Mouse (Mus musculus): ENCODE measurements around the gene Polr3gl. TPM values are rescaled to one million over a fixed set of nuclear protein-coding genes. Genes with fewer than 3 reads are reported as not detected.
A peak's percentile ranks its signal among the peaks of the same experiment; 100 is the strongest.

Gene Polr3gl
- polyA plus RNA-seq, 1 experiment from 2014 or later, result 36.7 TPM

- peak; percentile 75; the same call in 1 of the 2 replicates for ATAC-seq
- Histone ChIP-seq H3K4me2 (ENCODE audit: low read length) (peak overlapping the region; percentile 10; the same call in 1 of the 2 replicates), H3K27me3 (ENCODE audit: control insufficient read depth, insufficient read depth, low read depth, low read length) (no peaks in the 10 kb centered on the region), H3K27ac (ENCODE audit: low read length) (no peak overlapping the region), H3K9ac (ENCODE audit: low read depth, low read length) (no peak overlapping the region), H3K9me3 (replicated peaks; ENCODE audit: control insufficient read depth, low read length, poor library complexity, severe bottlenecking) (no peaks in the 10 kb centered on the region), H3K4me3 (ENCODE audit: low read depth, low read length) (no peak overlapping the region), H3K36me3 (ENCODE audit: control insufficient read depth, insufficient read depth, low read length) (no peaks in the 10 kb centered on the region), H3K4me1 (ENCODE audit: control insufficient read depth, insufficient read depth, low read length) (no peaks in the 10 kb centered on the region)
- 6% methylated on average over 14 of the region's 14 CpGs for WGBS
These were observed 46.5 kb downstream of the Polr3gl start for GRCm38 (mm10) chr3:96547389-96547960.

- Histone ChIP-seq H3K4me2 (ENCODE audit: low read length) (no peak overlapping the region), H3K4me1 (ENCODE audit: control insufficient read depth, insufficient read depth, low read length) (no peaks in the 10 kb centered on the region), H3K4me3 (ENCODE audit: low read depth, low read length) (no peak overlapping the region), H3K36me3 (ENCODE audit: control insufficient read depth, insufficient read depth, low read length) (no peaks in the 10 kb centered on the region), H3K9me3 (replicated peaks; ENCODE audit: control insufficient read depth, low read length, poor library complexity, severe bottlenecking) (no peaks in the 10 kb centered on the region), H3K27ac (ENCODE audit: low read length) (no peak overlapping the region), H3K9ac (ENCODE audit: low read depth, low read length) (no peak overlapping the region), H3K27me3 (ENCODE audit: control insufficient read depth, insufficient read depth, low read depth, low read length) (no peaks in the 10 kb centered on the region)
- no peak for ATAC-seq
- 36% methylated on average over 4 of the region's 4 CpGs for WGBS
These were observed 47.1 kb downstream of the Polr3gl start for GRCm38 (mm10) chr3:96546880-96547279.

GRCm38 (mm10) chr3:96545565-96545964 lies 48.4 kb downstream of the Polr3gl start:
- no peaks in the 10 kb centered on the region for H3K9me3 ChIP-seq (replicated peaks; ENCODE audit: control insufficient read depth, low read length, poor library complexity, severe bottlenecking)
- no peak for ATAC-seq
- H3K9ac ChIP-seq (ENCODE audit: low read depth, low read length), result no peak overlapping the region
- no peaks in the 10 kb centered on the region for H3K27me3 ChIP-seq (ENCODE audit: control insufficient read depth, insufficient read depth, low read depth, low read length)
- H3K4me3 ChIP-seq (ENCODE audit: low read depth, low read length), result no peak overlapping the region
- no peaks in the 10 kb centered on the region for H3K36me3 ChIP-seq (ENCODE audit: control insufficient read depth, insufficient read depth, low read length)
- 45% methylated on average over 1 of the region's 1 CpGs for WGBS
- no peak overlapping the region for H3K4me2 ChIP-seq (ENCODE audit: low read length)
- H3K4me1 ChIP-seq (ENCODE audit: control insufficient read depth, insufficient read depth, low read length), result no peaks in the 10 kb centered on the region
- H3K27ac ChIP-seq (ENCODE audit: low read length), result no peak overlapping the region

- Histone ChIP-seq H3K4me2 (ENCODE audit: low read length) (no peak overlapping the region), H3K27ac (ENCODE audit: low read length) (no peak overlapping the region), H3K4me1 (ENCODE audit: control insufficient read depth, insufficient read depth, low read length) (no peaks in the 10 kb centered on the region), H3K27me3 (ENCODE audit: control insufficient read depth, insufficient read depth, low read depth, low read length) (no peaks in the 10 kb centered on the region), H3K36me3 (ENCODE audit: control insufficient read depth, insufficient read depth, low read length) (no peaks in the 10 kb centered on the region), H3K4me3 (ENCODE audit: low read depth, low read length) (no peak overlapping the region), H3K9me3 (replicated peaks; ENCODE audit: control insufficient read depth, low read length, poor library complexity, severe bottlenecking) (no peaks in the 10 kb centered on the region), H3K9ac (ENCODE audit: low read depth, low read length) (no peak overlapping the region)
- 91% methylated on average over 11 of the region's 11 CpGs for WGBS
- no peak for ATAC-seq
These were observed 50.6 kb downstream of the Polr3gl start for GRCm38 (mm10) chr3:96543345-96543744.

- 80% methylated on average over 8 of the region's 8 CpGs for WGBS
- Histone ChIP-seq H3K9me3 (replicated peaks; ENCODE audit: control insufficient read depth, low read length, poor library complexity, severe bottlenecking) (no peaks in the 10 kb centered on the region), H3K36me3 (ENCODE audit: control insufficient read depth, insufficient read depth, low read length) (no peaks in the 10 kb centered on the region), H3K9ac (ENCODE audit: low read depth, low read length) (no peak overlapping the region), H3K4me2 (ENCODE audit: low read length) (no peak overlapping the region), H3K4me1 (ENCODE audit: control insufficient read depth, insufficient read depth, low read length) (no peaks in the 10 kb centered on the region), H3K27ac (ENCODE audit: low read length) (no peak overlapping the region), H3K27me3 (ENCODE audit: control insufficient read depth, insufficient read depth, low read depth, low read length) (no peaks in the 10 kb centered on the region), H3K4me3 (ENCODE audit: low read depth, low read length) (no peak overlapping the region)
- ATAC-seq, result no peak
These were observed 51.4 kb downstream of the Polr3gl start for GRCm38 (mm10) chr3:96542554-96542953.

GRCm38 (mm10) chr3:96541328-96542078 lies 52.5 kb downstream of the Polr3gl start:
- 0 out of 2 replicates have a peak overlapping the region, but pooled peaks have one; percentile 30 for H3K9ac ChIP-seq (ENCODE audit: low read depth, low read length)
- no peaks in the 10 kb centered on the region for H3K36me3 ChIP-seq (ENCODE audit: control insufficient read depth, insufficient read depth, low read length)
- no peaks in the 10 kb centered on the region for H3K4me1 ChIP-seq (ENCODE audit: control insufficient read depth, insufficient read depth, low read length)
- H3K27me3 ChIP-seq (ENCODE audit: control insufficient read depth, insufficient read depth, low read depth, low read length), result no peaks in the 10 kb centered on the region
- H3K27ac ChIP-seq (ENCODE audit: low read length), result no peak overlapping the region
- WGBS, result 18% methylated on average over 14 of the region's 14 CpGs
- ATAC-seq, result peak; percentile 48; the same call in 1 of the 2 replicates
- no peaks in the 10 kb centered on the region for H3K9me3 ChIP-seq (replicated peaks; ENCODE audit: control insufficient read depth, low read length, poor library complexity, severe bottlenecking)
- no peak overlapping the region for H3K4me3 ChIP-seq (ENCODE audit: low read depth, low read length)
- H3K4me2 ChIP-seq (ENCODE audit: low read length), result no peak overlapping the region

GRCm38 (mm10) chr3:96540740-96541139 lies 53.2 kb downstream of the Polr3gl start:
- Histone ChIP-seq H3K4me1 (ENCODE audit: control insufficient read depth, insufficient read depth, low read length) (no peaks in the 10 kb centered on the region), H3K9ac (ENCODE audit: low read depth, low read length) (no peak overlapping the region), H3K27me3 (ENCODE audit: control insufficient read depth, insufficient read depth, low read depth, low read length) (no peaks in the 10 kb centered on the region), H3K4me3 (ENCODE audit: low read depth, low read length) (no peak overlapping the region), H3K36me3 (ENCODE audit: control insufficient read depth, insufficient read depth, low read length) (no peaks in the 10 kb centered on the region), H3K4me2 (ENCODE audit: low read length) (no peak overlapping the region), H3K9me3 (replicated peaks; ENCODE audit: control insufficient read depth, low read length, poor library complexity, severe bottlenecking) (no peaks in the 10 kb centered on the region), H3K27ac (ENCODE audit: low read length) (no peak overlapping the region)
- 21% methylated on average over 6 of the region's 6 CpGs for WGBS
- no peak for ATAC-seq

- H3K4me2 ChIP-seq (ENCODE audit: low read length), result no peak overlapping the region
- no peak overlapping the region for H3K27ac ChIP-seq (ENCODE audit: low read length)
- H3K9ac ChIP-seq (ENCODE audit: low read depth, low read length), result no peak overlapping the region
- H3K9me3 ChIP-seq (replicated peaks; ENCODE audit: control insufficient read depth, low read length, poor library complexity, severe bottlenecking), result no peaks in the 10 kb centered on the region
- no peaks in the 10 kb centered on the region for H3K4me1 ChIP-seq (ENCODE audit: control insufficient read depth, insufficient read depth, low read length)
- no peak overlapping the region for H3K4me3 ChIP-seq (ENCODE audit: low read depth, low read length)
- no peaks in the 10 kb centered on the region for H3K27me3 ChIP-seq (ENCODE audit: control insufficient read depth, insufficient read depth, low read depth, low read length)
- 85% methylated on average over 2 of the region's 2 CpGs for WGBS
- H3K36me3 ChIP-seq (ENCODE audit: control insufficient read depth, insufficient read depth, low read length), result no peaks in the 10 kb centered on the region
- ATAC-seq, result no peak
These were observed 54.7 kb downstream of the Polr3gl start for GRCm38 (mm10) chr3:96539316-96539715.

GRCm38 (mm10) chr3:96534300-96534699 lies 59.7 kb downstream of the Polr3gl start:
- H3K27me3 ChIP-seq (ENCODE audit: control insufficient read depth, insufficient read depth, low read depth, low read length), result no peaks in the 10 kb centered on the region
- no peaks in the 10 kb centered on the region for H3K36me3 ChIP-seq (ENCODE audit: control insufficient read depth, insufficient read depth, low read length)
- ATAC-seq, result no peak
- H3K4me1 ChIP-seq (ENCODE audit: control insufficient read depth, insufficient read depth, low read length), result no peaks in the 10 kb centered on the region
- no peaks in the 10 kb centered on the region for H3K9me3 ChIP-seq (replicated peaks; ENCODE audit: control insufficient read depth, low read length, poor library complexity, severe bottlenecking)
- no peak overlapping the region for H3K27ac ChIP-seq (ENCODE audit: low read length)
- no peak overlapping the region for H3K4me3 ChIP-seq (ENCODE audit: low read depth, low read length)
- H3K9ac ChIP-seq (ENCODE audit: low read depth, low read length), result no peak overlapping the region
- no peak overlapping the region for H3K4me2 ChIP-seq (ENCODE audit: low read length)
- 62% methylated on average over 2 of the region's 2 CpGs for WGBS

Data from midbrain, embryonic 16.5 days (tissue).